Mouse (Mus musculus): ENCODE results near the gene Dusp9. TPM values are rescaled to one million over a fixed set of nuclear protein-coding genes. Genes with fewer than 3 reads are reported as not detected.

Gene Dusp9
- polyA plus RNA-seq, 1 experiment: 1.4 TPM

DNA sequence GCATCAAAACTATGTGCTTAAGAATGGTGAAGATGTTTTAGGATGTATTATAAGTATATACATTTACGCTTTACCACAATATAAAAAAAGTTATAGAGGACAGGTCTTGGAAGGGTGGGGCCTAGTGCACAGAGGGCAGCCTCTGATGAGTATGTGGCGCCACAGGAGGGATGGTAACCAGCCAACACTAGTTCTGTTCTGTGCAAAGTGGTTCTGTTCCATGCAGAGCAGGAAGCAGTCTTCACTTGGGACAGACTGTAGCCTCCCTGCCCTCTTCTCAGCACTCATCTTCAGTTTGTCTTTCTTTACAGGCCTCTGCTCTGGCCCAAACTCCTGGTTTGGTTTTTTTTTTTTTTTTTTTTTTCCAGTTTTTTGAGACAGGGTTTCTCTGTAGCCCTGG is 44.9 kb downstream of the Dusp9 start:
- DNase-seq: no peak
- H3K4me3 ChIP-seq (replicated peaks; ENCODE audit: extremely low read depth, low read depth, low read length): no peak overlapping the region
- no peak for TF ChIP-seq POLR2A (IDR thresholded peaks at IDR 0.05; ENCODE audit: borderline replicate concordance, extremely low read depth, low read depth, low read length)
- no peak for TF ChIP-seq CTCF (IDR thresholded peaks at IDR 0.05; ENCODE audit: insufficient read depth, low read length)
- H3K4me1 ChIP-seq (ENCODE audit: control insufficient read depth, insufficient read depth, low read length): no peaks in the 10 kb centered on the region
- 80% methylated on average over 2 of the region's 2 CpGs for WGBS

DNA sequence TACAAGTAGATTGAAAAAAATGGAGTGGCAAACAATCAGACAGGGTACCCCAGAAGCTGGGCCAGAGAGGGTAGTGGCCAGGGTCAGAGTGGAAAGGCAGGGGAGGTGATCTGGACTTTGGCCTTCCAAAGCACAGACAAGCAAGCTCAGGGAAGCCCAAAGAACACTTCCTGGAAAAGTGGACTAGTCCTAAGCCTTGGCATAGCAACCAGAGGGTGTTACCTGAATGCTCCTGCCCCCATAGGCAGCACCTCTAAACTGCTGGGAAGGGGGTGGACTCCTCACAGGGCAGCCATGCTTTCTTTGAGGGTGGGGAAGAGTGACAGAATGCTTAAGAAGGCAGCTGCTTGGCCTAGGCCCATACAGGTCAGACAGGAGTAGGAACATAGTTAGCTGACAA is 45.8 kb downstream of the Dusp9 start:
- DNase-seq: no peak
- no peak for TF ChIP-seq CTCF (IDR thresholded peaks at IDR 0.05; ENCODE audit: insufficient read depth, low read length)
- no peak for TF ChIP-seq POLR2A (IDR thresholded peaks at IDR 0.05; ENCODE audit: borderline replicate concordance, extremely low read depth, low read depth, low read length)
- Histone ChIP-seq H3K4me1 (ENCODE audit: control insufficient read depth, insufficient read depth, low read length) (no peaks in the 10 kb centered on the region), H3K4me3 (replicated peaks; ENCODE audit: extremely low read depth, low read depth, low read length) (no peak overlapping the region)

DNA sequence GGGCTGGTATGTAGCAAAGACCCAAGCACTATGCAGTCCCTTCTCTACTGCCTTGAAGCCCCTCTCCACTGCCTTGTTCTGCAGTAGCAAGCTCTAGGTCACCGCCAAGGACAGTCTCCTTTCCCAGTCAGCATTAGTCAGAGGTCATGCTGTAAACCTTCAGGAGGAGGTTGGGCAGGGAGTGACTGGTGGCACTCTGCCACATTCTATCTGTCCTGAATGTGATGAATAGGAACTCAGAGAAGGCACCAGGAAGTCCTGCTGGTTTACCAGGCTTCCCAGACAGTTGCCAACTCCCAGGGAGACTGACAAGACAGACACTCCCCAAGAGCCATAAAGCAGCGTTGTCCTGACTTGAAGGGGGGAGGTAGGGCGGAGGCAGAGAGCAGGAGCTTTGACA is 46.4 kb downstream of the Dusp9 start:
- TF ChIP-seq POLR2A (IDR thresholded peaks at IDR 0.05; ENCODE audit: borderline replicate concordance, extremely low read depth, low read depth, low read length): no peak
- no peak overlapping the region for H3K4me3 ChIP-seq (replicated peaks; ENCODE audit: extremely low read depth, low read depth, low read length)
- DNase-seq: no peak
- no peaks in the 10 kb centered on the region for H3K4me1 ChIP-seq (ENCODE audit: control insufficient read depth, insufficient read depth, low read length)
- 55% methylated on average over 3 of the region's 3 CpGs for WGBS

DNA sequence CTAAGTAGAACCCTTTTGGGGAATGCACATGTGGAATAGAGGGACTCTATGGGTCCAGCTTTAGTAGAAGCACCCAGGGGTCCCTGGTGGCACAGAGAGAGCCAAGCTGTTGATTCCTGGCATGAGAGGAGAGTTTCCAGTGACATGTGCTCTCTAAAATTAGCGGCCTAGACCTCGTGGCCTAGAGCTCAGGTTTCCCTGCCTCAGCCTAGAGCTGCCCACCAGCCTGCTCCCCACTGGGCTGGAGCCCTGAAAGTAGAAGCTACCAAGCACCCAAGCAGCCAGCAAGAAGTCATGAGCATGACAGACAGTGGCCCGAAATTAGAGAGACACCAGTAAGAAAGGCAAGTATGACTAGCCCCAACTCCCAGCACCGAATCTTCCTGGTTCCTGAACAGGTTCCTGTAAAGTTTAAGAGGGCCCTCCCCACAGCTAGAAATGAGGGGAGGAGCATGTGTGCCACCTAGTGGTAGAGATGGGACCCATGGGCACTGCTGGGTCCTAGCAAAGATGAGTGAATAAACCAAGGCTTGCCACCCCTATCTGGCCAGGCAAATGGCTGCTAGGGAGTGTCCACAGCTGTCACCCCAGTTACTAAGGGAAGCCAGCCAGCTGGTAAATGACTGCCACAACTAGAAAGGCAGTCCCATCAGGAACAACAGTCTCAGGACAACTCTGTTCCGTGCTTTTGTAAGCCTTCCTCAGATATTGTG is 51.9 kb downstream of the Dusp9 start:
- WGBS: 58% methylated on average over 5 of the region's 5 CpGs
- peak; percentile 24 for DNase-seq
- Histone ChIP-seq H3K4me1 (ENCODE audit: control insufficient read depth, insufficient read depth, low read length) (no peaks in the 10 kb centered on the region), H3K4me3 (replicated peaks; ENCODE audit: extremely low read depth, low read depth, low read length) (no peak overlapping the region)
- TF ChIP-seq CTCF (IDR thresholded peaks at IDR 0.05; ENCODE audit: insufficient read depth, low read length): peak; percentile 69
- TF ChIP-seq POLR2A (IDR thresholded peaks at IDR 0.05; ENCODE audit: borderline replicate concordance, extremely low read depth, low read depth, low read length): no peak

Other genes with a start within 250 kb of the Dusp9 start
- 0.05 TPM in 1 of 2 replicates, not detected in the other for gene Gm18336, start 240.7 kb upstream of the Dusp9 start, polyA plus RNA-seq (2012; rRNA removed)
- gene Zfp92, start 228.3 kb upstream of the Dusp9 start, polyA plus RNA-seq (2012; rRNA removed): 0.06 and 0.32 TPM in 2 replicates
- 1.1 and 115 TPM in 2 replicates for gene Trex2, start 204.1 kb upstream of the Dusp9 start, polyA plus RNA-seq (2012; rRNA removed)
- gene Haus7, start 180.4 kb upstream of the Dusp9 start, polyA plus RNA-seq (2012; rRNA removed): 9.2 and 14.1 TPM in 2 replicates
- gene Bgn, start 155.8 kb upstream of the Dusp9 start, polyA plus RNA-seq (2012; rRNA removed): 656 and 780 TPM in 2 replicates
- gene Atp2b3, start 136.3 kb upstream of the Dusp9 start, polyA plus RNA-seq (2012; rRNA removed): 0.04 TPM in 1 of 2 replicates, not detected in the other
- 5.1 and 6.1 TPM in 2 replicates for gene Pnck, start 20.7 kb downstream of the Dusp9 start, polyA plus RNA-seq (2012; rRNA removed)
- gene Slc6a8, start 33.7 kb downstream of the Dusp9 start, polyA plus RNA-seq (2012; rRNA removed): 47.8 and 59.1 TPM in 2 replicates
- 39.7 and 71.0 TPM in 2 replicates for gene Bcap31, start 76.8 kb downstream of the Dusp9 start, polyA plus RNA-seq (2012; rRNA removed)
- 49.9 and 53.6 TPM in 2 replicates for gene Abcd1, start 77.2 kb downstream of the Dusp9 start, polyA plus RNA-seq (2012; rRNA removed)
- 1.3 and 1.4 TPM in 2 replicates for gene Plxnb3, start 117.7 kb downstream of the Dusp9 start, polyA plus RNA-seq (2012; rRNA removed)
- 7.1 and 13.1 TPM in 2 replicates for gene Srpk3, start 135.0 kb downstream of the Dusp9 start, polyA plus RNA-seq (2012; rRNA removed)
- 144 and 247 TPM in 2 replicates for gene Idh3g, start 147.5 kb downstream of the Dusp9 start, polyA plus RNA-seq (2012; rRNA removed)
- 153 and 171 TPM in 2 replicates for gene Ssr4, start 147.6 kb downstream of the Dusp9 start, polyA plus RNA-seq (2012; rRNA removed)
- 2.1 and 2.2 TPM in 2 replicates for gene Pdzd4, start 185.6 kb downstream of the Dusp9 start, polyA plus RNA-seq (2012; rRNA removed)

Data from lung, adult 2 months (tissue).